Mouse (Mus musculus) thymus, adult 2 months (tissue): ENCODE measurements around the gene Mrvi1.

Experiments used
- CTCF ChIP-seq: fragments of 200-500 bp; IDR thresholded peaks from 2 replicates; pipeline ENCODE4 v1.5.1; 2012; ENCODE audit warnings: mild to moderate bottlenecking, control low read depth, low read length, moderate library complexity, borderline replicate concordance; ENCODE audit not compliant: control insufficient read depth, poor library complexity, insufficient read depth; ENCODE audit errors: extremely low read depth
- POLR2A ChIP-seq: fragments of 200-500 bp; IDR thresholded peaks from 2 replicates; pipeline ENCODE4 v1.6.1; 2012; ENCODE audit warnings: mild to moderate bottlenecking, low read length, control low read depth, moderate library complexity; ENCODE audit not compliant: control insufficient read depth, poor library complexity, insufficient read depth; ENCODE audit errors: extremely low read depth

DNA sequence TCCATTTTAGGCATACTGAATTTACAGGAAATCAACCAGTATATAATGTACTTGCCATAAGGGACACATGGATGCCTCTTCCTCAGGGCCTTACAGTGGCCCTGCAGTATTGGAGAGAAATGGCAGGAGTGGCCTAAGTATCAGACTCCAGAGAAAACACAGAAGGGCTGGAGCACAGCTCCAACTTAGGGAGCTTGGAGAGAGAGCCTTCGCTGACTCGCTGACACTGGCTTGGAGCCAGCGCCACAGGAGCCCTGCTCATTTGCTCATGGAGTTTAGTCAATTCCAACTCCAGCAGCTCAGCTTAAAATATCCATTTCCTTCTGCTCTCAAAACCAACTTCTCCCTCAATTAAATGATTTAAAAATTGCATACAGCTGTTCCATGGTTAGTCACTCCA, 160.6 kb downstream of the Mrvi1 start:
- TF ChIP-seq POLR2A, result no peak
- no peak for TF ChIP-seq CTCF
